Mouse (Mus musculus) lung, postnatal 0 days (tissue): ENCODE results near the gene Il18bp. TPM values are rescaled to one million over a fixed set of nuclear protein-coding genes. Genes with fewer than 3 reads are reported as not detected.

ENCODE experiments used
- ATAC-seq: fragments of 200-750 bp; cut with Nextera tagmentation; 2 replicates; pipeline ENCODE4 v1.8.0; 2017; ENCODE audit warnings: moderate library complexity
- DNase-seq: peaks from one replicate; pipeline ENCODE4 v3.0.0-alpha.2; 2016; ENCODE audit warnings: low spot score
- H3K27ac ChIP-seq: fragments of 300-500 bp; sonication (generic); 2 replicates; pipeline ENCODE4 v1.5.1; 2014; ENCODE audit warnings: antibody characterized with exemption, mild to moderate bottlenecking, low read length, mixed read lengths
- H3K27me3 ChIP-seq: fragments of 300-500 bp; sonication (generic); replicated peaks from 2 replicates; pipeline ENCODE4 v1.6.1; 2014; ENCODE audit warnings: low read length, mixed read lengths; ENCODE audit not compliant: insufficient read depth
- H3K36me3 ChIP-seq: fragments of 300-500 bp; sonication (generic); 2 replicates; pipeline ENCODE4 v1.6.1; 2014; ENCODE audit warnings: low read length, mixed read lengths; ENCODE audit not compliant: insufficient read depth
- H3K4me1 ChIP-seq: fragments of 300-500 bp; sonication (generic); 2 replicates; pipeline ENCODE4 v1.6.1; 2014; ENCODE audit warnings: antibody characterized with exemption, low read depth, low read length, mixed read lengths; ENCODE audit not compliant: insufficient read depth
- H3K4me2 ChIP-seq: fragments of 300-500 bp; sonication (generic); replicated peaks from 2 replicates; pipeline ENCODE4 v1.6.1; 2014; ENCODE audit warnings: low read depth, mild to moderate bottlenecking, low read length, moderate library complexity, mixed read lengths
- H3K4me3 ChIP-seq: fragments of 300-500 bp; sonication (generic); 2 replicates; pipeline ENCODE4 v1.5.1; 2014; ENCODE audit warnings: low read depth, low read length
- H3K9ac ChIP-seq: fragments of 300-500 bp; sonication (generic); replicated peaks from 2 replicates; pipeline ENCODE4 v1.6.1; 2014; ENCODE audit warnings: low read depth, mild to moderate bottlenecking
- H3K9me3 ChIP-seq: fragments of 300-500 bp; sonication (generic); 2 replicates; pipeline ENCODE4 v1.6.1; 2016; ENCODE audit warnings: low read length, mixed read lengths
- CTCF ChIP-seq: IDR thresholded peaks from 2 replicates; pipeline ENCODE4 v1.5.1; 2016; ENCODE audit warnings: antibody characterized with exemption, mild to moderate bottlenecking
- EP300 ChIP-seq: IDR thresholded peaks from 2 replicates; pipeline ENCODE4 v1.6.1; 2016; ENCODE audit warnings: antibody characterized with exemption, mild to moderate bottlenecking, control low read depth
- WGBS: fragments of 180-500 bp; shearing (Covaris S2); extraction: QIAGEN DNeasy Blood & Tissue Kit; methylation state at CpG from one replicate; pipeline ENCODE4 v1.1.7; 2014; 5-methylcytosine and 5-hydroxymethylcytosine counted together
- polyA plus RNA-seq: library from polyadenylated mRNA; unstranded; fragments of >200 nt; fragmentation: Nextera tagmentation; extraction: Ambion mirVana; gene quantifications from 2 replicates; pipeline ENCODE4 v1.2.1, GENCODE M21; 2015

The Il18bp gene
- polyA plus RNA-seq, 1 experiment from 2014 or later = 2.5 TPM

DNA sequence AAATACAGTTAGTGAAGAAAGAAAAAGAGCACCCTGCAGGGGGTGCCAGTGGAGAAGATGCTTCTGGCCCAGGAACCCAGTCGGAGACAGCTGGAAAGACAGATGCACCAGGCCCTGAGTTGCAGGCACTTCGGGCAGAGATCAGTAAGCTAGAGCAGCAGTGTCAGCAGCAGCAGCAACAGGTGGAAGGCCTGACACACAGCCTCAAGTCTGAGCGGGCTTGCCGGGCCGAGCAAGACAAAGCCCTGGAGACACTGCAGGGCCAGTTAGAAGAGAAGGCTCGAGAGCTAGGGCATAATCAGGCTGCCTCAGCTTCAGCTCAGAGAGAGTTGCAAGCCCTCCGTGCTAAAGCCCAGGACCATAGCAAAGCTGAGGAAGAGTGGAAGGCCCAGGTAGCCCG is 18.2 kb downstream of the Il18bp start:
- no peak overlapping the region for H3K27ac ChIP-seq
- H3K9ac ChIP-seq = no peak overlapping the region
- DNase-seq = no peak
- no peaks in the 10 kb centered on the region for H3K4me1 ChIP-seq
- no peak overlapping the region for H3K4me2 ChIP-seq
- H3K36me3 ChIP-seq = peaks cover 68% of the 10 kb centered on the region
- no peaks in the 10 kb centered on the region for H3K27me3 ChIP-seq
- H3K9me3 ChIP-seq = no peaks in the 10 kb centered on the region
- ATAC-seq = no peak
- no peak overlapping the region for H3K4me3 ChIP-seq
- no peak for TF ChIP-seq CTCF
- TF ChIP-seq EP300 = no peak
- WGBS = 91% methylated on average over 8 of the region's 8 CpGs

DNA sequence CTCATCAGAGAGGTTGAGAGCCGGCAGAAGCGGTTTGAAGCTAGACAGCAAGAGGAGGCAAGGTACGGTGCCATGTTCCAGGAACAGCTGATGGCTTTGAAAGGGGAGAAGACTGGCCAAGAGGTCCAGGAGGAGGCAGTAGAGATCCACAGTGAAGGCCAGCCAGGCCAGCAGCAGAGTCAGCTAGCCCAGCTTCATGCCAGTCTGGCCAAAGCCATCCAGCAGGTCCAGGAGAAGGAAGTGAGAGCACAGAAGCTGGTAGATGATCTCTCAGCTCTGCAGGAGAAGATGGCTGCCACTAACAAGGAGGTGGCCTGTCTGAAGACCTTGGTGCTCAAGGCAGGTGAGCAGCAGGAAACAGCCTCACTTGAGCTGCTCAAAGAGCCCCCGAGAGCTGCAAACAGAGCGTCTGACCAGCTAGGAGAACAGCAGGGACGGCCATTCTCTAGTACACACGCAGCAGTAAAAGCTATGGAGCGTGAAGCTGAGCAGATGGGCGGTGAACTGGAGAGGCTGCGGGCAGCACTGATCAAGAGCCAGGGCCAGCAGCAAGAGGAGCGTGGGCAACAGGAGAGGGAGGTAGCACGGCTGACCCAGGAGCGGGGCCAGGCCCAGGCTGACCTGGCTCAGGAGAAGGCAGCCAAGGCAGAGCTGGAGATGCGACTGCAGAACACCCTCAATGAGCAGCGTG is 18.9 kb downstream of the Il18bp start:
- Histone ChIP-seq H3K4me3 (no peak overlapping the region), H3K36me3 (peaks cover 71% of the 10 kb centered on the region), H3K9ac (no peak overlapping the region), H3K4me1 (no peaks in the 10 kb centered on the region), H3K27me3 (no peaks in the 10 kb centered on the region), H3K27ac (no peak overlapping the region), H3K9me3 (no peaks in the 10 kb centered on the region), H3K4me2 (no peak overlapping the region)
- no peak for ATAC-seq
- TF ChIP-seq EP300 (no peak), CTCF (no peak)
- WGBS = 96% methylated on average over 15 of the region's 15 CpGs
- DNase-seq = no peak

DNA sequence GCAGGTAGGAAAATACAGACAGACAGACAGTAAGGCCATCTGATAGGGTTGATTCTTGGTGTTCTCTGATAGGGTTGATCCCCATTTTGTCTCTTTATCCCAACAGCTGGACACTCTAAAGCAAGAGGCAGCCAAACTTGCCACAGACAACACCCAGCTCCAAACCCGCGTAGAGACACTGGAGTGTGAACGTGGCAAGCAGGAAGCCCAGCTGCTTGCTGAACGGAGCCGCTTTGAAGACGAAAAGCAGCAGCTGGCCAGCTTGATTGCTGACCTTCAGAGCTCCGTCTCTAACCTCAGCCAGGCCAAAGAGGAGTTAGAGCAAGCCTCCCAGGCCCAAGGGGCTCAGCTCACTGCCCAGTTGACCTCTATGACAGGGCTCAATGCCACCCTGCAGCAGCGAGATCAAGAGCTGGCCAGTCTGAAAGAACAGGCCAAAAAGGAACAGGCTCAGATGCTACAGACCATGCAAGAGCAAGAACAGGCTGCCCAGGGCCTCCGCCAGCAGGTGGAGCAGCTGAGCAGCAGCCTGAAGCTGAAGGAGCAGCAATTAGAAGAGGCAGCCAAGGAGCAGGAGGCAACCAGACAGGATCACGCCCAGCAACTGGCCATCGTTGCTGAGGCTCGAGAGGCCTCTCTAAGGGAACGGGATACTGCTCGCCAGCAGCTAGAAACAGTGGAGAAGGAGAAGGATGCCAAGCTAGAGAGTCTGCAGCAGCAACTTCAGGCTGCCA is 20.1 kb downstream of the Il18bp start:
- DNase-seq = peak; percentile 87
- H3K4me2 ChIP-seq = no peak overlapping the region
- H3K4me3 ChIP-seq = no peak overlapping the region
- no peaks in the 10 kb centered on the region for H3K9me3 ChIP-seq
- H3K9ac ChIP-seq = no peak overlapping the region
- no peaks in the 10 kb centered on the region for H3K27me3 ChIP-seq
- peak; percentile 75 for ATAC-seq
- 45% methylated on average over 14 of the region's 14 CpGs for WGBS
- TF ChIP-seq CTCF (peak; percentile 99), EP300 (no peak)
- H3K27ac ChIP-seq = peak overlapping the region; percentile 6; the same call in 1 of the 2 replicates
- H3K4me1 ChIP-seq = no peaks in the 10 kb centered on the region
- H3K36me3 ChIP-seq = peaks cover 83% of the 10 kb centered on the region

DNA sequence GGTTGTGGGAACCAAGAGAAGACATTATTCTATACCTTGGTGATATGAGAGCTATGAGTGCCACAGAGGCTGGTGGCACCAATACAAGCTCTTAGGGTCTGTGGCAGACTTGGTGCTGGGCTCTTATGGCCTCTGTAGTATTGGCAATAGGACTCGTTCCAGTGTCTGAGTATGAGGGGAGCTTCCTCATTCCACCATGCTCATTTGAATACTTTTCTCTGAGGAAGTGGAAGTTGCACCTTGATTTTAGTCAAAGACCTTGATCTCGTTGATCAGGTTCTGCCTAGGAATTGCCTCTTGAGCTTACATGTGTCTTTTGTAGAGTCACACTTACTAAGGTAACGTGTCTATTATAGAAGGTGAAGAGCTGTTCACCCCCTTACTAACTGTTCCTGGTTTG is 24.2 kb downstream of the Il18bp start:
- H3K9me3 ChIP-seq = no peaks in the 10 kb centered on the region
- no peak for ATAC-seq
- no peak overlapping the region for H3K9ac ChIP-seq
- H3K4me2 ChIP-seq = no peak overlapping the region
- TF ChIP-seq CTCF (no peak), EP300 (no peak)
- WGBS = 68% methylated on average over 3 of the region's 3 CpGs
- peaks cover 61% of the 10 kb centered on the region for H3K36me3 ChIP-seq
- no peaks in the 10 kb centered on the region for H3K4me1 ChIP-seq
- H3K4me3 ChIP-seq = no peak overlapping the region
- DNase-seq = no peak
- H3K27ac ChIP-seq = no peak overlapping the region
- no peaks in the 10 kb centered on the region for H3K27me3 ChIP-seq

DNA sequence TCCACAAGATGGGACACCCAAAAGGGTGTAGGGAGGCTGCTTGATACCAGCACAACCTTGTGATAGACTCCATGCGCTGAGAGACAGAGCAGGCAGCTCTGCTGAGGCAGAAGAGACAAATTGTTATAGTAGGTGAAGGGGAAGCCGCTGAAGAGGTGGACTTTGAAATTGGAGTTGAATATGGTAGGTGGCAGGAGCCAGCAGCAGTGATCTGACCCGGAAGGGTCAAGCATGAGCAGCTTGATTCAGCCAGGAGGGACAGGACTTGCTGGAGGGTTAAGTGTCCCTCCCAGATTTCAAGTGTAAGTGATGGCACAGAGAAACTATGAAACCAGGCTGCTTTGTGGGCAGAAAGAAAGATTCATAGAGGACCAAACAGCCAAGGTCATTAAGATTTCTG is 33.4 kb downstream of the Il18bp start:
- no peak overlapping the region for H3K4me2 ChIP-seq
- no peaks in the 10 kb centered on the region for H3K27me3 ChIP-seq
- DNase-seq (no peak), ATAC-seq (no peak)
- 0 out of 2 replicates have a peak, but pooled peaks cover 6% of the 10 kb centered on the region for H3K36me3 ChIP-seq
- TF ChIP-seq EP300 = no peak
- no peak for TF ChIP-seq CTCF
- H3K27ac ChIP-seq = no peak overlapping the region
- no peak overlapping the region for H3K9ac ChIP-seq
- H3K9me3 ChIP-seq = no peaks in the 10 kb centered on the region
- WGBS = 88% methylated on average over 3 of the region's 3 CpGs
- H3K4me3 ChIP-seq = no peak overlapping the region
- no peaks in the 10 kb centered on the region for H3K4me1 ChIP-seq

DNA sequence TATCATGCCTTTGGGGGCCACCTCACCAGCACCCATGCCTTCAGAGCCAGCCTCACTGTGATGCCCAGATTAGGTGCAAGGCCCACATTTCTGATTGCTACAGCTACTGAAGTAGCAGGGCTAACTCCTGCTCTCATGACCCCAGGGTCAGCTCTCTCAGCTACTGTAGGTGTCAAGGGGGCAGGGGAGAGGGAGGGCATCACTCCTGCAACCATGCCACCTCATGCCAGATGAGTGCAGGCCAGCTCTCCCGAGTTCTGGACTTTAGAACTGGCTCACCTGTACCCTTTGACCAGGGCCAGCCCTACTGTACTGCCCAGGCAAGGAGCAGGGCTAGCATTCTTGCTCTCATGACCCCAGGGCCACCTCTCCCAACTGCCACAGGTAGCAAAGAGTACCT is 35.8 kb downstream of the Il18bp start:
- ATAC-seq = no peak
- H3K27ac ChIP-seq = no peak overlapping the region
- H3K27me3 ChIP-seq = no peaks in the 10 kb centered on the region
- WGBS = 93% methylated on average over 1 of the region's 1 CpGs
- H3K9me3 ChIP-seq = no peaks in the 10 kb centered on the region
- H3K9ac ChIP-seq = no peak overlapping the region
- DNase-seq = no peak
- no peak overlapping the region for H3K4me2 ChIP-seq
- H3K36me3 ChIP-seq = no peaks in the 10 kb centered on the region
- no peaks in the 10 kb centered on the region for H3K4me1 ChIP-seq
- TF ChIP-seq EP300 (no peak), CTCF (no peak)
- no peak overlapping the region for H3K4me3 ChIP-seq
